Mouse (Mus musculus): ENCODE results near the gene Hoxb7.

The Hoxb7 gene

DNA sequence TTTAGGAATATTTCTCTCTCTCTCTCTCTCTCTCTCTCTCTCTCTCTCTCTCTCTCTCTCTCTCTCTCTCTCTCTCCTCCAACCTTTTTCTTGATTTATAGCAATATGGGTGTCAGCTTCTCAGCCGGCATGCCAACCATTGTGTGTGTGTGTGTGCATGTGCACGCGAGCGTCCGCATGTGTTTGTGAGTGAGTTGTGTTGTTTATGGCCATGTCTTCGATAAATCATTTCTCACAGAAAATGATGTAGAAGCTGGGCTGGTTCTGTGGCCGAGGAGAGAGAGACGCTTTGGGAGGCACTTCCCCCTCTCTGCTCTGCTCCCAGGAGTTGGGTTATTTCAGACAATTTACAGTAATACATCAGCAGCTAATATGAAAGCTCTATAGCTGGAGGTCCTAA, 42.2 kb downstream of the Hoxb7 start:
- intact Hi-C loops (cut with DNase I), result no loop called here

DNA sequence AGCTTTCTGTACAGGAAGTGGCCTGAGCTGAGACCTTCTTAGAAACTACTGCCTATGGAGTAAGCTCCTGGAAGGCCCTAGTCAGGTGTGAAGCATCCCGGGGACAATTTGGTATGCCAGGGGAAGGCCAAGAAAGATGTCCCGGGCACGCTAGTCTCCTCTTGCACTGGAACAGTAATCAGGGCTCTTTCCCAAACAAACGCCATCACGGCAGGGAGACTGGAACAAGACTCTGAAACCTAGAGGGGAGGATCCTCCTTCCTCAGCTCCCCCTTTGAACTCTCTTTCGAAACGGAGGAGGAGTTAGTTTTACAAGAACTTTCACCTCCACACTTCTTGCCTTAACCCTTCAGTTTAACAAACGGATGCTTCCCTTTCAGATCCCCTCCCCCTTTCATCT, 45.7 kb downstream of the Hoxb7 start:
- intact Hi-C loops (cut with DNase I), result no loop called here

DNA sequence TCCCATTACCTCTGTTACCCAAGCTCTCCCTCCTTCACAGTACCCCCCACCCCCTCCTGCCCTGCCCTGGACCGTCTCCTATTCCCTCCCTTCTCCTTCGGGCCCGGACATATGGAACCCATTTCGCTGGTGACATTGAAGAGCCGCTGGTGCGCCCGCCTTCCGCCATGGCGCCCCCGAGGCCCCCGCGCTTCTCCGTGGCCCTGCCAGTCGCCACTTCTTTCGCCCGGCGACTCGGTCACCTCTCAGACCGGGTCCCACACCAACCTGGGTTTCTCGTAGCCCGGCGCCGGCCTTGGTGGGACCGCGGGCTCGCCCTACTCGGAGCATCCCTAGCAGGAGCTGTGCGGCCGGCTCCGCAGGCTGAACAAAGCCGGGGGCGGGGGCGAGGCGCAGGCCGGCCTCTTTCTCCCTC, 46.2 kb downstream of the Hoxb7 start:
- intact Hi-C loops (cut with DNase I), result no loop called here

DNA sequence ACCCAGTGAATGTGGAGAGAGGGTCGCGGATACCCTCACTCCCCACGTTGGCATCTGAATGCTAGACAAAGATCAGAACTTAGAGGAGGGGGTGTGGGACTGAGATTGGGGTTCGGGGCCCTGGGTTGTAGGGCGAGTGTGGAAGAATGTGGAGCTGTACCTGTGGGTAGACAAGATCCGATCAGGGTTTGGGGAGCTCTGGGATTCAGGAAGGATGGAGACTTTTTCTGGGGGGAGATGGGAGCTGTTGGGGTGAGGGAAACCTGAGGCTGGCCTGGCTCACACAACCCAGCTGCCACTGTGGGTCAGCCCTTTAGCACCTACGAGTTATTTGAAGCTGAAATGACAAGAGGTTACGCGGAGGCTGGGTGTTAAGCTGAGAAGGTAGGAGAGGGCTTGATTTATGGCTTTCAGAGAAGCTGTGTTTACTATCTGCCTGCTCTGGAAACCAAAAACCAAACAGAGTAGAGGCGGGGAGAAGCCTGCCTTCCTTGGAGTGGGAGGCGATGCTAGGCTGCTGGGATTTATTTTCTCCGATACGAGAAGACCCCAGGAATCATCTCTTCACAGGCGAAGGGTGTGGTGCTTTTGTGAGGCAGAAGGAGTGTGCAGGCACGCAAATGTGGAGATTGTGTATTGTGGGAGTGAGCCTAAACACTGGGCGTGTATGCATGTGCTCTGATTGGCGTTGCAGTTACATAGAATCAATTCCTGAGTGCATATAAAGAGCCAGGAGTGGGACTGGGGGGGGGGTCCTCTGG, 47.0 kb downstream of the Hoxb7 start:
- intact Hi-C loops (cut with DNase I), result no loop called here

DNA sequence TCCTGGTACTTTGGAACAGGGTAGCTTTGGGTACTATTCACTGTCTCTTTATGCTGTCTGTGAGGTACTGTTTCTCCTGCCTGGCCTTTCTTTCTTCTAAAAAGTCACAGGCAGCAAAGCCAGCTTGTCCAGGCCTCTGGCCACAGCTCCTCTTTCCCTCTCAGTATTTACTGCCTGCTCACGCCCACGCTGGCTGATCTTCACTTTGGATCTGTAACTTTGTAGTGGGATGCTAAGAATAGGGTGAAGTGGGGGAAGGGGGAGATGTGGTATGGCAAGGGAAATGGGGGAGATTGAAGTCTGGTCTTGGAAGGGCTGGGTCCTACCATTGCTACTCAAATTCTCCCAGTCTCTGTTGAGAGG, 47.6 kb downstream of the Hoxb7 start:
- intact Hi-C loops (cut with DNase I), result no loop called here

DNA sequence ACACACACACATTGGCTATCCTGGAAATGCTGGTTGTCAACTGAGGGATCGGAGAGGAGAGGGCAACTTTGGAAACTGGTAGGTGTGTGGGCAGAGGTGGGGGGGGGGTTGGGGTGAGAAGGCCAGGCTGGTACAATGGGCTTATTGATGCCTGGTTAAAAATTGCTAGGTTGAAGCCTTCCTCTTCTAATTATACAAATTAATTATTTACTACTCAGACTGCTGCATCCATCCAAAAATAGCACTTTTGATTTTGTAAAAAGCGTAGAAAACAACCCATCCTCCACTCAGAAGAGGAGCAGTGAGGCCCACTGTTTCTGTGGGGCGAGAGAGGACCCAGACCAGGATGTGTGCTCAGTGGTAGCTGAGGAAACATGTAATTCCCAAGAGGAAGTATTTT, 48.6 kb downstream of the Hoxb7 start:
- intact Hi-C loops (cut with DNase I), result no loop called here

DNA sequence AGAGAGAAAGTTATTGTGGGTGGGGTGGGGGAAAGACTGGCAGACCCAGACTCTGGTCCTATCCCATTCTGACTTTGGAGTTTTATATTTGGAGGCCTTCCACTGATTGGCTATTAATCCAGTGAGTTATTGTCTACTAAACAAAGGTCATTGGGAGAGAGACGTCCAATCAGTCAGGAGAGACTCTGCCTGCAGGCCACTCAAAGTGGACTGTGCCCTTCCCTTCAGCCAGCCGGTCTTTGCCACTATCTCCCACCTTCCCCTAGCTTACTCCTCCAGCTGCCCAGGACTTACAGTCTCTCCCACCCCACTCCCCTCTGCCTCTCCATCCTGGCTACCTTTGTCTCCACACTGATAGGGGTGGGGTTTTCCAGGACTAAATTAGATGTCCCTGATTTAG, 50.2 kb downstream of the Hoxb7 start:
- intact Hi-C loops (cut with DNase I), result no loop called here

DNA sequence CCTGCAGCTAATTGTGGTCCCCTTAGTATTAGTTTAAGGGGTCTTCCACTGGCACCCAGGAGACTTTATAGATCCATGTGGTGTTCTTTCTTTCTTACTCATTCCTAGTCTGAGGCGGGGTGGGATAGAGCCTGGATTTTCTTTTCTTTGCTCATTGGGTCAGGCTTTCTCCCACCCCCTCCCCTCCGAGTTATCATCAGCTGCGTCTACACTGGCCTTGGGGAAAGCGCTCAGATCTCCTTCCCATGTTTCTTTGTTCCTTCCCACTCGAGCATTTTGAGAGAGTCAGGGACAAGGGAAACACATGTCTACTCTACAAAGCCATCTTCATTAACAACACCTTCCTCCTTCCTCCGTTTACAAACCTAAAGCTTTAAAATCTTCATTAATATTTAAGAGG, 50.6 kb downstream of the Hoxb7 start:
- intact Hi-C loops (cut with DNase I), result no loop called here

DNA sequence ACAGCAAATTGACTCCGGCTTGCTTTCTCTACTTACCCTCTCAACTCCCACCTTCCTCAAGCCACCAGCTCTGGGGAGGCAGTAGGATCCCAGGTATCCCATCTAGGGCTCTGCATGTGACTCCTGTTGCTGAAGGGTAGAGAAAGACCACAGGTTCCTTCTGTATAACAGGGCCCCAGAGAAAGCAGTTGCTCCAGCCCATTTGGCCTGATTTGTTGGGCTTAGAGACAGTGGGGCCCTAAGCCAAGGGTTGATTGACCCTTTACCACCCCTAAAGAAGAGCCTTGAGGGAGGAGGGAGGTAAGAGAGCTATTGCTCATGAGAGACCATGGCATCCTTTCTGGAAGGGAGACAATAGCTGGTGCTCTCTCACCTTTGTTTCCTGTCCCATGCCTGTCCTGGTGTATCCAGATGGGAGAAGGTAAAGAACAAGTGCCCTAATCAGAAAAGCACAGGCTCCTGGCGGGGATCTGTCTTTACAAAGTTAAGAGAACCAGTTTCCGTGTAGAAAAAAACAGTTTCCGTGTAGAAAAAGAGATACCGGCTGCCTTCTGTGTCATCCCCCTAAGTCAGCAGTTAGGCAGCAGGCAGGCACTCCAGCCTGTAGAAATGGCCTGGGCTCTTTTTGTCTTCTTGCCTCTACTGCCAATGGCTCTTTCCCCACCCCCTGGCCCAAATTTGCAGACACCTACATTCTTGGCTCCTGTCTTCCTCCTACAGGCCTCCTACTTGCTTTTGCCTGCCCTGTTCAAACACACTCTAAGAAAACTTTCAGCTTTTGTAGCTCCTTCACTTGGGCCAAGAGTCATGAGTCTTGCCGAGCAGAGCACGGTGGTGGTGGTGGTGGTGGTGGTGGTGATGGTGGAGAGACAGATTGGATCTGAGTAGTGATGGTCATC, 52.8 kb downstream of the Hoxb7 start:
- intact Hi-C loops (cut with DNase I), result no loop called here

Small RNAs within 50 kb of the gene (microRNA-seq; reads per million reads assigned to microRNA genes)
- gene Mir10a (60,207 to 88,893 reads per million in 2 experiments), gene Mir196a-1 (18.6 to 21.8 reads per million in 2 experiments)
